Mouse (Mus musculus): ENCODE results near the gene Mocs3. TPM values are rescaled to one million over a fixed set of nuclear protein-coding genes. Genes with fewer than 3 reads are reported as not detected.

Gene Mocs3
- total and polyA plus RNA-seq, 3 experiments = 2.9 to 5.1 TPM; not detected in 1

DNA sequence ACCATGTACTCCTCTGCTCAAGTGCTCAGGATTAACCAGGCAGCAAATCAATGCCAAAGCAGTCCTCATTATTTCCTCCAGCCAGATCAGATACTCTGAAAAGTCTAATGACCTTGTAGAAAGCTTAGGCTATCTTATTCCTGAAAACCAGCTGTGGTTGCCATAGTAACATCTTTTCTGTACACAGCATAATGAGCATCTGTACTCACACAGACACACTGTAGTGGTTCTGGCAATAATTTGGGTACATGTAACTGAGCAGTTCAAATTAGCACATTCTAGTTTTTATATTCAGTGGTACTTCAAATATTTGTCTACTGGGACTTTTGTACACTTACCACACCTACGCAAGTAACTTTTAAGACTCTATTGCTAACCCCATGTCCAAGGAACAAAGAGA lies 32.0 kb upstream of the Mocs3 start (continued):
- TF ChIP-seq MEF2A (IDR thresholded peaks at IDR 0.05; ENCODE audit: extremely low read depth, insufficient replicate concordance, low read depth, low read length, poor library complexity, severe bottlenecking) (no peak), NRF1 (IDR thresholded peaks at IDR 0.05; ENCODE audit: insufficient read depth, low read depth, low read length, poor library complexity, severe bottlenecking) (no peak)

DNA sequence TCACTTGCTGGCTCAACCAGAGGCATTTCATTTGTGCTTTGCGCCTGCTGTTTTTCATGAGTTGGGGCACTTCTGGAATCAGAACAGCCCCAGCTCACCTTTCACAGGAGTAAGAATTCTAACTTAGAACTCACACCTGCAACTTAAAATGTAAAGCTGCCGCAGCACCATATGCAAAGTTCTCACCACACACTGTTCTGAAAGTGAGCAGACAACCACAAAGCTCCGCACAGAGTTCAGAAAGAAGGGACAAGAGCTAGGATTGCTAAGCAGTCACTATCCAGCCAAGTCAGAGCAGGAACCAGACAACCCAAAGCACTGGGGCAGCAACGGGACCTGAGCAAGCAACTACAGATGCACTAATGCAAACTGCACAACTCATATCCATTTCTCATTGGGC lies 30.9 kb upstream of the Mocs3 start:
- peaks cover 7 to 24% of the 10 kb centered on the region in 2 experiments; a peak in 3 of 4 replicates for H3K4me1 ChIP-seq (ENCODE audit: control insufficient read depth in 1 of 2, insufficient read depth in 2 of 2, low read length in 2 of 2)
- no peak overlapping the region for H3K4me3 ChIP-seq (ENCODE audit: control insufficient read depth in 1 of 2, insufficient read depth in 1 of 2, low read depth in 2 of 2, low read length in 2 of 2)
- H3K36me3 ChIP-seq (ENCODE audit: control insufficient read depth in 1 of 2, insufficient read depth in 2 of 2, low read length in 2 of 2) = peaks cover 46 to 62% of the 10 kb centered on the region in 2 experiments

DNA sequence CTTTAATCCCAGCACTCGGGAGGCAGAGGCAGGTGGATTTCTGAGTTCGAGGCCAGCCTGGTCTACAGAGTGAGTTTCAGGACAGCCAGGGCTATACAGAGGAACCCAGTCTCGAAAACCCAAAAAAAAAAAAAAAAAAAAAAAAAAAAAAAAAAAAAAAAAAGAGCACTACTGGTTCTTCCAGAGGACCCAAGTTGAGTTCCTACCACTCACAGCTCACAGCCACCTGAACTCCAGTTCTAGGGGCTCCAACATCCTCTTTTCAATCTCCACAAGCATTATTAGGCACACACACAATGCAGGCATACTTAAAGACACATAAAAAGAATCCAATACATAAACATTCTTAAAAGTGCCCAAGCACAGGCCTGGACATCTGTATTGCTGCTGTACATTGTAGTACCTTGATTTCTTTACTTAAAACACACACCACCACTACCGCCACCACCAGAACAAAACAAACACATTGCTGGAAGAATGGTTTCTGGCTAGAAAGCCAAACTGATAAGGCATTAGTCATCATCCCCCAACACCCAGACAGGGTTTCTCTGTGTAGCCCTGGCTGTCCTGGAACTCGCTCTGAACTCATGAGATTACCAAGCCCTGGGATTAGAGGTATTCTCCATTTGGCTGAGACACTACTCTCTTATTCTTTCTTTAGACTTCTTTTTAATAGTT lies 30.3 kb upstream of the Mocs3 start:
- Histone ChIP-seq H3K4me3 (ENCODE audit: control insufficient read depth in 1 of 2, insufficient read depth in 1 of 2, low read depth in 2 of 2, low read length in 2 of 2) (no peak overlapping the region), H3K27ac (ENCODE audit: control insufficient read depth, low read depth, low read length) (peak overlapping the region; percentile 40), H3K9ac (ENCODE audit: control insufficient read depth, low read depth, low read length, poor library complexity, severe bottlenecking) (no peak overlapping the region), H3K4me1 (ENCODE audit: control insufficient read depth in 1 of 2, insufficient read depth in 2 of 2, low read length in 2 of 2) (peaks cover 9 to 31% of the 10 kb centered on the region in 2 experiments), H3K79me2 (ENCODE audit: control insufficient read depth, insufficient read depth, low read length, poor library complexity) (peaks cover 80% of the 10 kb centered on the region), H3K27me3 (ENCODE audit: control insufficient read depth in 1 of 2, insufficient read depth in 2 of 2, low read length in 2 of 2) (no peaks in the 10 kb centered on the region), H3K9me3 (replicated peaks; ENCODE audit: insufficient read depth, low read length) (no peaks in the 10 kb centered on the region), H3K36me3 (ENCODE audit: control insufficient read depth in 1 of 2, insufficient read depth in 2 of 2, low read length in 2 of 2) (peaks cover 46 to 66% of the 10 kb centered on the region in 2 experiments)
- peak; percentile 84 for DNase-seq (ENCODE audit: low read depth, low spot score)
- TF ChIP-seq CTCF (IDR thresholded peaks at IDR 0.05 in 2 of 3, conservative IDR thresholded peaks at IDR 0.05 in 1 of 3; ENCODE audit: control insufficient read depth in 1 of 3, insufficient read depth in 1 of 3, low read depth in 2 of 3, low read length in 3 of 3, poor library complexity in 1 of 3, severe bottlenecking in 1 of 3) (no peak), ZKSCAN1 (IDR thresholded peaks at IDR 0.05; ENCODE audit: low read depth, low read length) (no peak), TAL1 (IDR thresholded peaks at IDR 0.05; ENCODE audit: low read length) (peak; percentile 62), ELF1 (IDR thresholded peaks at IDR 0.05; ENCODE audit: low read depth, low read length) (no peak), RAD21 (IDR thresholded peaks at IDR 0.05; ENCODE audit: low read depth, low read length) (no peak), TCF12 (IDR thresholded peaks at IDR 0.05; ENCODE audit: low read depth, low read length) (0 out of 2 replicates have a peak, but pooled peaks have one; percentile 17), RCOR1 (IDR thresholded peaks at IDR 0.05; ENCODE audit: low read depth, low read length) (no peak), ETS1 (IDR thresholded peaks at IDR 0.05; ENCODE audit: low read depth, low read length) (peak; percentile 51; the same call in 1 of the 2 replicates), TBP (IDR thresholded peaks at IDR 0.05; ENCODE audit: low read depth, low read length) (0 out of 2 replicates have a peak, but pooled peaks have one; percentile 28), MYC (IDR thresholded peaks at IDR 0.05; ENCODE audit: low read depth, low read length) (0 out of 2 replicates have a peak, but pooled peaks have one; percentile 31), CHD1 (IDR thresholded peaks at IDR 0.05; ENCODE audit: low read depth, low read length) (no peak), EP300 (IDR thresholded peaks at IDR 0.05; ENCODE audit: low read depth in 1 of 2, low read length in 2 of 2) (peak; percentile 12 to 70; a peak in 2 of 4 replicates), SMC3 (IDR thresholded peaks at IDR 0.05; ENCODE audit: low read depth, low read length) (no peak), ZC3H11A (IDR thresholded peaks at IDR 0.05; ENCODE audit: low read depth, low read length) (no peak), GATA1 (IDR thresholded peaks at IDR 0.05; ENCODE audit: low read depth, low read length) (peak; percentile 88), ZNF384 (IDR thresholded peaks at IDR 0.05; ENCODE audit: low read depth, low read length) (peak; percentile 78), SIN3A (IDR thresholded peaks at IDR 0.05; ENCODE audit: low read length) (peak; percentile 51)

More for the DNA sequence above, 30.9 kb upstream of the Mocs3 start:
- Histone ChIP-seq H3K27ac (ENCODE audit: control insufficient read depth, low read depth, low read length) (no peak overlapping the region), H3K9ac (ENCODE audit: control insufficient read depth, low read depth, low read length, poor library complexity, severe bottlenecking) (no peak overlapping the region), H3K27me3 (ENCODE audit: control insufficient read depth in 1 of 2, insufficient read depth in 2 of 2, low read length in 2 of 2) (no peaks in the 10 kb centered on the region), H3K79me2 (ENCODE audit: control insufficient read depth, insufficient read depth, low read length, poor library complexity) (peaks cover 80% of the 10 kb centered on the region), H3K9me3 (replicated peaks; ENCODE audit: insufficient read depth, low read length) (no peaks in the 10 kb centered on the region)
- TF ChIP-seq KAT2A (conservative IDR thresholded peaks at IDR 0.05; ENCODE audit: low read depth, low read length) (no peak), TAL1 (IDR thresholded peaks at IDR 0.05; ENCODE audit: low read length) (no peak), POLR2A (IDR thresholded peaks at IDR 0.05; ENCODE audit: control insufficient read depth in 1 of 2, insufficient read depth in 1 of 2, low read depth in 1 of 2, low read length in 2 of 2, poor library complexity in 1 of 2) (no peak), SIN3A (IDR thresholded peaks at IDR 0.05; ENCODE audit: low read length) (no peak), JUND (IDR thresholded peaks at IDR 0.05; ENCODE audit: low read depth, low read length) (no peak), ZMIZ1 (IDR thresholded peaks at IDR 0.05; ENCODE audit: low read depth, low read length) (no peak)
- no peak for DNase-seq (ENCODE audit: low read depth, low spot score)
